Mouse (Mus musculus) left cerebral cortex, postnatal 10 days (tissue): ENCODE results near the gene Adora1. TPM values are rescaled to one million over a fixed set of nuclear protein-coding genes. Genes with fewer than 3 reads are reported as not detected.

Experiments
- DNase-seq, 2 experiments: peaks; one replicate each; pipeline ENCODE4 v3.0.0; 2021 to 2022; ENCODE audit warnings: low spot score in 2 of 2, mixed read lengths in 1 of 2; ENCODE audit errors: extremely low spot score in 1 of 2
- intact Hi-C: fragments of 180-260 bp; cut with DNase I; formaldehyde crosslinking; loops from one replicate; pipeline ENCODE4 v1.15.1; 2025
- total RNA-seq, 2 experiments: library from RNA; stranded (reverse); gene quantifications; 2 replicates each; pipeline ENCODE4 v1.2.3; 2021

The Adora1 gene
- total RNA-seq, 2 experiments from 2014 or later, result 154 to 165 TPM

DNA sequence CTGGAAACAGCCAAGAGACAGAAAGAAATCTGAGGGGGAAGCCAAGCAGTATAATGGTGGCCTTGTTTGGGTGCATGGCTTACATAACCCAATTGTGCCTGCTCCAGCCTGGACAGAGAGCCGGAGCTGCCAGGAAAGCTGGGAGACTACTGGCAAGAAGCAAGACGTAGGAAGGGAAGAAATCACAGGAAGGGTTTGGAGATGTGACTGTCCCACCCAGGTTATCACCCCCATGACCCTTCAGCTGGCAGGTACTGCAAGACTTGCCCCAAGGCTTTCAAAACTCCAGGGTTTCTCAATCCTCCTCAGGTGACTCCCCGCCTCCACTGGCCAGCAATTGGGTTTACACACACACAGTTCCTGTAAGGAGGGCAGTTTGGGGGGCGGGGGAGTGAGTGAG, 53.2 kb downstream of the Adora1 start, which contains the start of gene Chil1:
Gene Chil1 (plus strand): TSS at position 152 of the 400 bp plus-strand sequence.
- DNase-seq, result no peak
- intact Hi-C loops, result no loop called here

DNA sequence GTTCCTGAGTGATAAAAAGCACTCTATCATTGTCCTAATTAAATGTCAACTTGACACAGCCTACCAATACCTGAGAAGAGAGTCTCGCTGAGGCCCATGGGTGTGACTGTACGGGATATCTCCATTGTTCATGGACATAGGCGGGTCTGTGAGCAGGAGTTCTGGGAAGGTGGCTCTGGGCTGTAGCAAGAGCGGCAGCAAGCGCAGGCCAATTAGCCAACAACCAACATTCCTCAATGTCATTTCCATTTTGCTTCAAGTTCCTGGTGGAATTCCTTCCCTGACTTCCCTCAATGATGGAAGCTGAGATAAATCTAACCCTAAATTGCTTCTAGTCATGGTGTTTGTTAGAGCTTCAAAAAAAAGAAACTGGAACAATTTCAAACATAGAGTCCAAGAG, 57.3 kb downstream of the Adora1 start:
- intact Hi-C loops, result no loop called here
- no peak for DNase-seq

DNA sequence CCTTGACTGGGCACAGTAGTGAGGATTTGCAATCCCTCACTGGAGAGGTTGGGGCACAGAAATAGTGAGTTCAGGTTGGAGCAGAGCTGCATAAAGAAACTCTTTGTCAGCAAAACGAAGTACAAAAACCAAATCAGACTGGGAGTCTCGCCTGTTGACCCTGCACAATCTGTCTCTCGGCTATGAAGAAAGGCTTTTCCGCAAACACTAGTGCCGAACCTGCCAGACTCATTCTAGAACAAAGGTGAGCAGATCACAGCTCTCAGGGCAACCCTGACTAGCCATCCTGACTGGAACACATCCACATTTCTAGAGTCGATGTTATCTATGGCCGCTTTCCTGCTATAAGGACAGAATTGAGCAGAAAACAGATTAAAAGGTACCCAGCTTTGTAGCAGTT, 62.1 kb downstream of the Adora1 start:
- no peak for DNase-seq
- intact Hi-C loops, result no loop called here

DNA sequence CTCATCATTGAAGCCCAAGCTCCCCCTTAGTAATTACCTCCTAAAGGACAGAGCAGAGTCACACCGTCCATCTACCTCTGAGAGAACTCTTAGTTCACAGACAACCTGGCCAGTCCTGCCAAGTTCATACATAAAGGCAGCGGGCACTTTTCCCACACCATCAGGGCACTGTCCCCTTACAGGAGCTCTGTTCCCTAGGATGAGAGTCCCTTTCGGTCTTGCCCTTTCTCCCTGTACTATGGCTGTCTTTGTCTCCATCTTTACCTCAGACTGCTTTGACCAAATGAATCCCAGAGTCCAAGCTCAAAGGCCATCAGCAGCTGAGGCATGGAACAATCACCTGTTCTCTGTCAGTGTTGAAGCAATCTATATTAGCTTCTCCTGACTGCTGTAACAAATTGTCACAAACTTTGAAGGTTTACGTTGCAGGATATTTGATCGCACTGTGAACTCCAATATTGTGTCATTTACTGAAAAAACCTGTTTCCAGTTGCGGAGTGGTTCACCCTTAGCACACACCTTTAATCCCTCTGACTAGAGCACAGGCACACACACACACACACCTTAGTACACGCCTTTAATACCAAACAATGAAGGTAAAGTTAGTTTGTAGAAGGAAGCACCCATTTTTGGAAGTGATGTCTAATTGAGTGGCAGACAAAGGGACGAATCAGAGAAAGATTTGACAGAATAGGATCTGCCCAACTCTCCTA, 66.1 kb downstream of the Adora1 start:
- intact Hi-C loops, result no loop called here
- DNase-seq, result no peak

DNA sequence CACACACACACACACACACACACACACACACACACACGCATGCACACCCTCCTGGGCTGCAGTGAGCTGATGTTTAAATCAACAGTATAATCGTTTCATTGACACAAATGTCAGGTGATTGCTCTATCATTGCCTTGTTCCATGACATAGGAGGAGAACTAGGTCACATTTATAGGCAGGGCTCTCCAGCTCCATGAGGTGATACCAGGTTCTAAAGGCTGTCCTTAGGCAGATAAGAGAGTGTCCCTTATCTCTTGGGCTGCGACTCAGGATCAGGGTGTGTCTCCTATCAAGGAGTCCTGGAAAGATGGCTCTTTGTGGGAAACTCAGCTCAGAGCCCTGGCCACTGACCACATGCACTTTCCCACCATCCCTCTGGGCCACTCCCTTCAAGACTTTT, 66.7 kb downstream of the Adora1 start:
- intact Hi-C loops, result no loop called here
- no peak for DNase-seq

DNA sequence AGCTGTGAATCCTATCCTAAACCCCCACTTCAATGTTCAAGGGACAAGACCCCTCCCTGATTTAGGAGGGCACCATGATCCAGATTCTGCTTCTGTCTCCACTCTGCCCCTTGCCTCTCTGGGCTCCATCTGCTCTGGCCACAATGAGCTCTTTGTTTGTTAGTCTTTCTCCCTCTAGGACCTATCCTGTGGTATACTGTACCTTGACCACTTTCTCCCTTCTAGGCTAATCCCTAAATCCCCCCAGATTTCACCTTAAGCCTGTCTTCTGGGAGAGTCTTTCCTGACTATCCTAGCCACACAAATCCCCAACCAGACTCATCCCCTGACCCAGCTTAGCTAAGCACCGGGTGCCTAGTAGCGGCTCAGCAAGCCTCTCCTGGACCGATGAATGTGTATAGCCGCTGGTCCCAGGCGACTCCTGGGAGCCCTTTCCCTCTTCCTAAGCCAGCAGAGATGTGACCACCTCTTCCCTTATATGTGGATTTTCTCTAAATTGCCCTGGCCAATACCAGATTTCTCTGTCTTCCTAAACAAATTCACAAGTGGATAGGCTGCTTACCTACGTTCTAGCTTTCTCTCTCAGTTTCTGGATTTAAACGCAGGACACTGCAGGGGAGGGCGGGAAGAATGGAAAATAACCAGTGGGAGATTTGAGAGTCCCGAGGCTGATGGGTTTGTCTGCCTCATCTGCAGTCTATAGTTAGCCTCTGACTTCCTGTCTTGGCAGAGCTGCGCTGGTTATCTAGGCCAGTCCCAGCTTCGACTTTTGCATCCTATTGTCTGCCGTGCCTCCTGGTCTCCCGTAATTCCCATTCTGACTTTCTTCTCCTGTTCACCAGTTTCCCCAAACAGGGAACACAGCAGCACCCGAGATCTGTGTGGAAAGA, 67.6 kb downstream of the Adora1 start:
- no peak for DNase-seq
- intact Hi-C loops, result no loop called here

DNA sequence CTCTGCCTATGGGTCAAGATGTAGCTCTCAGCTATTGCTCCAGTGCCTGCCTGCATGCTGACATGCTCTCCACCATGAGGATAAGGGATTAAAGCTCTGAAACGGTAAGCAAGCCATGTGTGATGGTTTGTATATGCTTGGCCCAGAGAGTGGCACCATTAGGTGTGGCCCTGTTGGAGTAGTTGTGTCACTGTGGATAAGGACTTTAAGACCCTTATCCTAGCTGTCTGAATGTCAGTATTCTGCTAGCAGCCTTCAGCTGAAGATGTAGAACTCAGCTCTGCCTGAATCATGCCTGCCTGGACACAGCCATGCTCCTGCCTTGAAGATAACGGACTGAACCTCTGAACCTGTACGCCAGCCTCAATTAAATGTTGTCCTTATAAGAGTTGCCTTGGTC, 68.7 kb downstream of the Adora1 start:
- intact Hi-C loops, result no loop called here

DNA sequence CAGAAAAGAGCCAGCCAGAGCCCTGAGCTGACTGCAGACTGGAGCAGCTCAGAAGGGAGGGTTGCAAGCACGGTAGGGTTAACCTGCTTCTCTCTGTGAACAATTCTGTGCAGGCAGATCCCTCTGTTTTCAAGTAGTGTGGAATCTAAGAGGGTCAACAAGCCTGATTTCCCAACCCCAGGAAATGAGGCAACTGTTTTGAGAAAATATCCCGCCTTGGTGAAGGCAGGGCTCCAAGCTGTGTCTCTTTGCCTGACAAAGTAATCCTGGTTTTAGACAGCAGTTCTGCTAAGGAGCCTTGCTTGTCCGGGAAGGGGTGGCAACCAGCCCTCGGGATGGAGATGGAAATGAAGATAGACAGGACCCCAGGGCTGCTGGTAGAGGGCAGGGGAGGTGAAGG, 70.8 kb downstream of the Adora1 start:
- DNase-seq, result no peak
- intact Hi-C loops, result no loop called here

More for the DNA sequence above, 68.7 kb downstream of the Adora1 start:
- DNase-seq, result no peak

DNA sequence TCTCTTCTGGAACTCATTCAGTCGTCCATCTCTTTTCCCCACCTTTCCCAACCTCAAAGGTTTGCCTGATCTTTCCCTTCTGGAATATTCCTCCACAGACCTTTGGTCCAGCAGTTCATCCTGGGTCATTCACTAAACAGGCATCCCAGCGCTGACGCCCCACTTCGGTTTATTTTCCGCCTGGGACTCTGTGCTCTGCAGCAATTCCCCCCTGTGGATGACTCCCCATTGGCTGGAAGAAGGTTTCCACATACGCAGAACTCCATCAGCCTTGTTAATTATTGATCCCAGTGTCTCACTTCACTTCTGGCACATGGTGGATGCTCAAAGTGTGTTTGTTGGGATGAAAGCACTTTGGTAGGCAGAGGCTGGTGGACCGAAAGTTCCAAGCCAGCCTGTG, 71.8 kb downstream of the Adora1 start:
- intact Hi-C loops, result no loop called here
- no peak for DNase-seq

DNA sequence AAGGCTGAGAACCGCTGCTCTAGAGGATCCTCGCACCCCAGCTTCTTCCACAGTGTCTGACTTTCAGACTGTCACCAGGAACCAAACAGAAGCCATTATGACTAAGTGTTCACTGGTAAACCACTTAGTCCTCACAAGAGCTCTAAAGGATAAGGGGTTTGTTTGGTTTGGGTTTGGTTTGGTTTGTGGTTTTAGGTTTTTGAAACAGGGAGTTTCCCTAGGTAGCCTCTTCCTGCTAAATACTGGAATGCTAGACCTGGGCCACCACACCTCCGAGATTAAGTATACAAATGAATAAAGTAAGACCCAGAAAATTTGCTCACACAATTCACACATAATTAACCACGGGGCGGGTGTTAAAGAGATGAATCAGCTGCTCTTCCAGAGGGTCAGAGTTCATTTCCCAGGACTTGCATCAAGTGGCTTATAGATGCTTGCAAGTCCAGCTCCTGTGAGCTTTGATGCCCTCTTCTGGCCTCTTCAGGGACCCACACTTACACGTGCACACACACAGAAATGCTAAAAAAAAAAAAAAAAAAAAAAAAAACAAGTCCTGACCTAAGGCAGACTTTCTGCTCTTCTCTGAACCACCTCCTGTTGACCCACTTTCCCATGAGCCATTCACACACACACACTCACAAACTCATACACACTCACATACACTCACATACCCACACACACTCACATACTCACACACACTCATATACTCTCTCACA, 72.6 kb downstream of the Adora1 start:
- intact Hi-C loops, result no loop called here
- no peak for DNase-seq

DNA sequence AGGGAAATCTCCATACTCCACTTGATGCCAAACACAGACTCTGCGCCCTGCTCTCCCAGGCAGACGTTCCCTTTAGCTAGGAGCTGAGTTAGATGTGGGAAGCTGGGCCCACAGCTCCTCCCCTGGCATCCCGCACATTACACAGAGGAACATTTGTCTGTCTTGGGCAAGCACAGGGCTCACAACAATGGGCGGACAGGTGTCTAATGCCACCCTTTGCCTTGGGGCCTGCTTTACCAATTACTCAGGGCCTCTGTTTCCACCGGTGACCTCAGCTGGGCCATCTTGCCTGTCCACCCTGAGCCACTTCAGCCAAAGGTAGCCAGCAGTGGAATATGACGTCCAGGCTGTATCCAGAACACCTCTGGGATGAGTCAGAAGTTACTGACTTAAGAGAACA, 73.8 kb downstream of the Adora1 start:
- intact Hi-C loops, result no loop called here
- DNase-seq, result no peak

DNA sequence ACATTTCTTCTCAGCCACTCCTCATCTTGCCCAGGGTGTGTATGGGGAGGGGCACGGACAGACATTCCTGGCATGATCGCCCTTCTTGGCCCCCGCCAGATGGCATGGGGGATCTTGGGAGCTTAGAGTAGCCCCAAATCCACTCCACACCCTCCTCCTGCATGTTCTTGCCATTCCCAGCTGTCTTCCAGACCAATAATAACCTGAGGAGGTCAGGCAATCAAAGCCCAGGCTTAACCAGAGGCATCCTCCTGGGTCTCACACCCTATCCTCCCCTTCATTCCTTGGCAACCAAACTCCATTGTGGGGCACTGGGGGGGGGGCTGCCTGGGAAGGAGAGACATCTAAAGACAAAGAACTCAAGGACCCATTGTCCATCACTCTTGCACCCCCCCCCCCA, 74.8 kb downstream of the Adora1 start:
- DNase-seq, result no peak
- intact Hi-C loops, result no loop called here

DNA sequence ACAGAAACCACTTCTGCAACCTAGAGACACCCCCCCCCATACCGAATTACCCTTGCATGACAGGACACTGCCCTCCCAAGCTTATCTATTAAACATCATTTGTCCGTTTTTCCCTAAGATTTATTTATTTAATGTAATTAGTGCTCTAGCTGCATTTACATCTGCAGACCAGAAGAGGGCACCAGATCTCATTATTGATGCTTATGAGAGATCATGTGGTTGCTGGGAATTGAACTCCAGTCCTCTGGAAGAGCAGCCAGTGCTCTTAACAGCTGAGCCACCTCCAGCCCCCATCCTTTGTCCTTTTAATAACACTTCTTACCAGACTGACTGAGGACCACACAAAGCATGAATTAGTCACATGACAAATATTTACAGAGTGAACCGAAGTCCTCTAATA, 80.6 kb downstream of the Adora1 start:
- DNase-seq, result no peak
- intact Hi-C loops, result loop anchor here (5.0 kb wide), 2 partner anchors 88 to 178 kb away; partner anchors contain the start of gene Ppfia4

DNA sequence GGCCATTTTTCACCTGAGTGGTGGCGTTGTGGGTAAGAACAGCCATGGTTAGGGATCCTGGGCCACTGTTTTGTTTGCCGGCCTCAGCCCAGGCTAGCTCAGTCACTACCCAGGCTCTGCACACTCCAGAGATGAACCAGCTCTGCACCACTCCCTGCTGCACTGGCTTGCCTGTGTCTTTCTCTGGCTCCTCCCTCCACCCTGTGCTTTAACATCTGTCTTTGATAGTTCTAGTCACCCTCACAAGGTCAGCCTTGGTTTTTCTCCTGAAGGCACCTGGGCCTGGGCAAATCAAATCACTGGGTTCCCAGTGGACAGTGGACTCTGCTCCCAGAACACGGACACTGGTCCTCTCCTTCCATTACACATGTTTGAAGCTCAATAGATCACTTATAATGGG, 81.1 kb downstream of the Adora1 start:
- DNase-seq, result no peak
- intact Hi-C loops, result loop anchor here (5.0 kb wide), 2 partner anchors 88 to 178 kb away; partner anchors contain the start of gene Ppfia4

DNA sequence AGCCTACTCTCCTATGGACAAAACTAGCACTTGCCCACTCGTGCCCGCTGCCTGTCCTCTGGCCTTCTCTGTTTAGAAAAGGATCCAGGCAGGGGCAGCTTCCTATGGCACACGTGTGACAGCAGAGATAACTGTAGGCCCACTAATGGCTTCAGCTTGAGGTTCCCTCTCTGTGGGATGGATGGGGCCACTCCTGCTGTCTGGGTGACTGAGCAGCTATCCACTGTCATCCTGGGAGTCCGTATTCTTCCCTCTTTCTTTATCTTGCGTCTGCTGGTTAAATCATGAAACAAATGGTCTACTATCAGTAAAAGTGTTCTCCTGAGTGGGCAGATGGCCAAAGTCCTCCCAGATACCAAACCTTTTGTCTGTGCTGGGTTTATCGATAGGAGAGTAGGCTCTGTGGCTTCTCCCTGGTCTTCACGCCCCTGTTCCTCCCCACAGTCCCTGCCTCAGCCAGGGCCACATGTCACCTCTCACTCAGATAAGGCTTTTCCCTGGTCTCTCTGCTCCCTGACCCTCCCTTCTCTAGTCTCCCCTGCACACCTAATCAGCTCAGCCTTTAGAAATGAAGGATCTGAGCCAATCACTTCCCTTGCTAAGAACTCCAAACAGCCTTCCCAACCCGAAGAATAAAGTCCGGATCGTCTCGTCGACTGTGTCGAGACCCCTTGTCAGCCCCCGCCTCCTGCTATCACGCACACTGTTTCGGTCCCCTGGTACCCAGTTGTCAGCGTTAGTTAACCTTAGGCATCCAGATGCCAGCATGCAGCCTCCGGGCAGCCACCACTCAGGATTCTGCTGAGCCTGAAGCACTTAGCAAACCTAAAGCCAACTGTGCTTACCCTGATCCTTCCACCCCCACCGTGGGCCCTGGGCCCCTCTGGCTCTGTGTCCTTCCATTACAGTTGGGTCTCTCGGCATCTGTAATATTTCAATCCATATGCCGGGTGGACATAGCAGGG, 82.3 kb downstream of the Adora1 start:
- intact Hi-C loops, result loop anchor here (5.0 kb wide), 2 partner anchors 89 to 179 kb away; partner anchors contain the start of gene Ppfia4
- DNase-seq, result no peak

DNA sequence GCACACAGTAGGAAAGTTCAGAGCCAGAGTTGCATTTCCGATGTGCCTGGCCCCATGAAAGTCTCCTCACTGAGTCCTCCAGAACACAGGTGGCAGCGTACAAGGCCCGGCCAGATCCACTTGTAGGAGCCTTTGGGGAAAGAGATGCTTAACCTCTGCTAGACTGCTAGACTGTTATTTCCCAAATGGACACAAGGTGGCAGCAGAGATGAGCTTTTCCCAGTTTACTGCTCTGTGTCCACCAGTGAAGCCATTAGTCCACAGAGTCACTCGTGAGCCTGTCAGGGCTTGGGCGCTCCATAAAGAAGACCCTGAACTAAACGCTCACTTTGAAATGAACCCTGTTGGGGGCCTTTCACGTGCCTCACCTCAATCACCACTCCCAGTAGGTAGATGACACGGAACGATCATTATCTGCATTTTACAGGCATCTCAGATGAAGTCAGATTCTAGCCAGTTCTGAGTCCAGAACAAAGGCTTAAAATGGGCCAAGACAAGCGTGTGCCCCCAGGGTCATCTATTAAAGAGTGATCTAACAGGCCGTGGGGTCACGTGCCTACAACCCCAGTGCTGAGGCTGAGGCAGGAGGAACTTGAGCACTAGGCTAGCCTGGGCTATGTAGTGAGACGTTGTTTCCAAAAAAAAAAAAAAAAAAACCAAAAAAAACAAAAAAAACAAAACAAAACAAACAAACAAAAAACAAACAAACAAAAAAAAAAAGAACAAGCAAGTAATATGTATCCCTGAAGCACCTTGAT, 83.4 kb downstream of the Adora1 start:
- DNase-seq, result peak; percentile 75 to 76
- intact Hi-C loops, result loop anchor here (5.0 kb wide), 2 partner anchors 90 to 180 kb away; partner anchors contain the start of gene Ppfia4

DNA sequence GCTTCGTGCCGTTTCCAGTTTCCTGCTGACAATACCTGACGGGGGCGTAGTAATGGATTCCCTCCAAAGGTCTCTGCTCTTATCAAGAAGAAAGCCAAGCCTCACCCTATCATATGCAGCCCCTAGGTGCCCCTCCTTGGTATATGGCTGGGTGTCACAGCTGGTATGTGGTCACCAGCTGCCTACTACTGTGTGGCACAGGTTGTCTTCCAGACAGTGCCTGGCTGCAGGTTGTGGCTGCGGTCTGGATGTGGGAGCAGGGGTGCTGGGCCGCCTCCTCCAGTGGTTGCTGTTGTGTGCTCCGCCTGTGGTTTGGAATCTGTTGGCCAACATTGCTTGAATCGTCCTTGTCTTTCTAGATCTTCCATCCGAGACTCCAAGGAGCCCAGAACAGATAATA, 84.5 kb downstream of the Adora1 start:
- DNase-seq, result no peak
- intact Hi-C loops, result loop anchor here (5.0 kb wide), 2 partner anchors 92 to 182 kb away; partner anchors contain the start of gene Ppfia4
